Mouse (Mus musculus) ES-CJ7 (cell line): Measurements from ENCODE around the gene Nim1k.

ENCODE experiments used
- DNase-seq: peaks from one replicate; pipeline ENCODE4 v3.0.0; 2011; ENCODE audit warnings: low read depth, low spot score

Nim1k gene

DNA sequence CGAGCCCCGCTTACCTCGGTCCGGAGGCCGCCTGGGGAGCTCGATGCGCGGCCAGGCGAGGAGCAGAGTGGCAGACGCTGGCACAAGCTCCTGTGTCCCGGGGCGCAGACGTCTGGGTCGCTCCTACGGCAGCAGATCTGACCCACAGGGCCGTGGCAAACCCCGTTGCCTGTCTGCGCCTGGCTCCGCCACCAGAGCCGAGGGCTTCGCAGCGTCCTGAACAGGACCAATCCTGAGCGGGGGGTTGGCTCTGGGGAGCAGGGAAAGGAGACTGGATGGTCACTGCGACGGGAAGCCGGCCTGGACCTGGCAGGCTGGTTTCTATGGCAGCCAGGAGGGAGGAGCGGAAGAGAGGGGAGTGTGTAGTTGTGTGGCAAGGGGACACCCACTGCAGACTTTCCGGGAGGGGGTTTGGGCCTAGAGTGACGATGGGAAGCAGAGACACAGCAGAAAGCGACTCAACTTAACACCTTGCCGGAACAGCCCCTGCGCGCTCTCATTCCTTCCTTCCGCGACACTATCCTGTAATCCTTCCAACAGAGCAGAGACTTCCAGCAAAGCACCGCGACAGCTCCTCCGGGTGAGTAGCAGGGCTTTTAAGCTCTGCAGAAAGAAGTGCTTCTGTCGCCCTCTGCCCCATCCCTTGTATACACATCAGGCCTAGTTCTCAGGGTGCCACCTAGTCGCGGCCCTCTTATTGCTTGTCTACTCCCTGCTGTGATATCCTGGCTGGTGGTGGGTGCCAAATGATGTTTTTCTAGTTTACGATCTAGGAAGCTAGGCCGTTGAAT is at the start of gene Nim1k:
Gene Nim1k (minus strand): TSS at position 202 of the 791 bp plus-strand sequence.
- peak; percentile 55 for DNase-seq

DNA sequence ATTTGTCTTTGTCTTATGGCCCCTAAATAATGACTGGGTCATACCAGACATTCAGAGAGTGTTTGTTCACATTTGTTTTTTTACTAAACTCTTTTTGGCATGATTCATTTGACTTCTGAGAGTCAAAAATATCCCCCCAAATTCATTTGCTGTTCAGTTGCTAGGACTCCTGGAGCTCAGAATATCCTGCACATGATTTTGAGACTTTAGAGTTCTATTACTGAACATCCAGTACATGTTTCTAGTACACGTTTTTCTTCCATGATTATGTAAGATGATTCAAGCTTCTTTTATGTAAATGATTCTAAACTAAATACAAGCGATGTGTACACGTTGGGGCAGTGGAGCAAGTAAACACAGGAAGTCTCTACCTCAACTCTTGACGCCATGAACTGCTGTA is 42.0 kb upstream of the Nim1k start:
- no peak for DNase-seq

DNA sequence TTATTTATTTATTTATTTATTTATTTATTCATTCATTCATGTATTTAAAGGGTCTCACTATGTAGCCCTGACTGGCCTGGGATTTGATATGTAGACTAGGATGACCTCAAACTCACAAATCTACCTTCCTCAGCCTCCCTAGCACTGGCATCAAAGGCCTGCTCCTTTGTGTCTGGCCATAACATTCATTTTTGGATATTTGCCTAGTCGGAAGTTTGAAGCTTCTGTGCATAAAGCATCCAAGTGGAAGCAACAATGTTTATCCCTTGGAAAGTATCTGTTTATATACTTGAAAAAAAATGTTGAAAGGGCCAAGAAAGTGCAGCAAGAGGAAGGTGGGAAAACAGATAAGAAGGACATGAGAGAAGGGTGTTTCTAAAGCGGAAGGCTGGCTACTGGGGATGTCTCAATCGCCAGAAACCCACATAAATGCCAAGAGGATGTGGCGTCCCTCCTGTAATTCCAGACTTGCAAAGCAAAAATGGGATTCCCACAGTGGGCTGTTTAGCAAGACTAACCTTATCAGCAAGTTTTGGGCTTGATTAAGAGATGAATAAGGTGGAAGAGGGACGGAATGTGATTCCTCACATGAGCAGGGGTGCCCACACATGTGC is 37.2 kb upstream of the Nim1k start:
- DNase-seq: no peak

DNA sequence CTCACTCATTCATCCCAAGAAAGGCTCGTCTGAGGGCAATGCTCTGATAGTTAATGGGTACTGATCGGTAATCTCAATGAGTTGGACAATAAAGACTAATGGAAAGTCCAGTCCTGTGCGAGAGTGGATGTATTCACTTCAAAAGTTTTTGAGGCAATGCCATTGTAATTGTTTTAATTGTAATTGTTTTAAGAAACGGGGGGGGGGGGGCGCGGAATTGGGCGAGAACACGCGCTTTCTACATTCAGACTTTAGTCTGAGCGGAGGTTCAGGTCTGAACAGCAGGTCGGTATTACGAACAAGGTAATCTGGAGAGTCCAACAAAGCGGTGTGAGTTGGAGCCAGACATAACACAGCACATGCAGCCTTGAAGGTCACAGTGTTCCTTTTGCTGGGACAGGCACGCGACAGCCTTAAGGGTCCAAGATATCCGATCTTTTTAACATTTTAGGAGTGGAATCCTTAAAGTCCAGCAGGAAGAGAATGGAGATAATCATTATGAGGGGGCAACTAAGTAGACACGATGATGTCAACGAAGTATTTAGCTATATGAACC is 36.0 kb upstream of the Nim1k start:
- peak; percentile 32 for DNase-seq

DNA sequence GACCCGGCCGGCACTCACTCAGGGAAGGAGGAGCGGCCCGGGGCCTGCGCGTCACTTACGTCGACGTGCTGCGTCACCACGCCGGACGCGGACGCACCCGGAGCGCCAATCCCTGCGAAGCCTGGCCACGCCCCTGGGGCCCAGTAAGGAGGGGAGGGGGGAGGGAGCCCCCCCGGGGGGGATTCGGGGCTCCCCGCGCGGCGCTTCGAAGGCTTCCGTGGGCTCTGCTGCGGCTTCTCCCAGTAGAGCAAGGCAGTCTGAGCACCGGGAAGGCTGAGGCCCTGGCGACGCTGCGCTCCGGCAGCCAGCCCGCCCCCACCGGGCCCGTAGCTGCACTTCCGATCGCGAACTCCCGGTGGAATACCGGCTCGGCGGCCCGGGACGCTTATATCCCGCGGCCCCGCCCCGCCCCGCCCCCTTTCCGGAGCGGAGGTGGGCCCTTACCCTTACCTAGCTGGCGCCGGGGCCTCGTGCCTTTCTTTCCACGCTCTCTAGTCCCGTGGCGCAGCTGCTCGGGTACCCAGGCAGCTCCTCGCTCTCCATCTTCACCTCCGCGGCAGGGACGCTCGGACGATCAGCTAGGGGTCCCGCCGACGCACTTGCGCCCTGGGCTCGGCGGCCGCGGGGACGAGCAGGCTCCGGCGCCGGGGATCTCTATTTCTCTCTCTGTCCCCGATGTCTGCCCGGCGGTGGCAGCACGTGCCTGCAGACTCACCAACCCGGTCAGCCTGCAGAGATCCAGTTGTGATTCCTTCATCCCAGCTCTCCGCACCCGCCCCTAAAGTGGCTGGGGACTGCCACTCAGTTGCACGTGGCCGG is 35.3 kb upstream of the Nim1k start, which contains the start of gene Zfp131:
Gene Zfp131 (minus strand): TSS at position 129 of the 819 bp plus-strand sequence.
- DNase-seq: peak; percentile 95

DNA sequence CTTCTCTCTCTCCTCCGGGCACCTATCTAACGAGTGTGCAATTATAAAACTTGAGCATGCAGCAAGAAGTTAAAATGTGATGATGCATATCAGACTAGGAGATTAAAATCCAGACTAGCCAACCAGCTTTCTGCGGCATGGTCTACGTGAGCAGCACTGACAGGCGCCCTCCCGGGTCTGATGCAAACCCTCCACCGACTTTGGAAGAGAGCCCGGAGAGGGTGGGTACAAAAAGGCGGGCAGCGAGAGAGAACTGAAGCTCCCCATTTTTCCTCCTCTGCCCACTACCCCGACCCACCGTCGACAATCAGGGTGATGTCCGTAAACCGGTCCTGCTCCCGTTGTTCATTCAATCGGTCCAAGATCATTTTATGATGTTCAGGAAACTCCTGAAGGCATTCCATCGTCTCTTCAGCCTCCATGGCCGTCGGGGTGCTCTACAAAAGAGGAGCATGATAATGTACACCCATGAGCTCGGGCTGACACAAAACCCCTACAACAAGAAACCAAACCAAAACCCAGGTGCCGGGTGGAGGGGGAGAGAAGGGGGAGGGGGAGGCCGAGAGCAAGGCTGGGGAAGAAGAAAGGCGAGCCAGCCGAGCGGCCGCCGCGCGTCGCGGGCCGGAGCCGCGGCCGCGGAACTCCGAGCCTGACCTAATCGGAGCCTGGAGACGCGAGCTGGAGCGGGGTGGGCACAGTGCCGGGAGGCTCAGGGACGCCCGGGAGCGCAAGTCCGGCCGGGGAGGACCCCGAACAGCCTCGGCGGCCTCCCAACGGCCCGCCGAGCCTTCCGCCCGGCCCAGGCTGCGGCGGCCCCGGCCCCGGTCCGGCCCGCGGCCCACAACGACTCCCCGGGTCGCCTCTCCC is 34.4 kb upstream of the Nim1k start:
- DNase-seq: peak; percentile 16

DNA sequence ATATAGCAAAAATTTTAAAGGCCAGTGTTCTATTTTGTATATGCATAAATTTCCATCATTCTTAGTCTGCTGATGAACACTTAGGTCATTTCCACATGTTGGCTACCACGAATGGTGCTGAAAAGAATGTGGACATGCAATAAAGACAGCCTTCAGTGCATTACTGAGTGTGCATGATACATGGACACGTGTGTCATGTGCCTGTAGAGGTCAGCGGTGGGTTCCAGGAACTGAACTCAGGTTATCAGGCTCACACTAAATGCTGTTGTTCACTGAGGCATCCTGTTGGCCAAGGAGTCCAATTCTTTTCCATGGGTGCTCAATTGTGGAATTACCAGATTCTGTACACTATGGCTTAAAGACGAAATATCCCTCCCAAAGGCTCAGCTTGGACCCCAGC is 27.9 kb upstream of the Nim1k start:
- no peak for DNase-seq

DNA sequence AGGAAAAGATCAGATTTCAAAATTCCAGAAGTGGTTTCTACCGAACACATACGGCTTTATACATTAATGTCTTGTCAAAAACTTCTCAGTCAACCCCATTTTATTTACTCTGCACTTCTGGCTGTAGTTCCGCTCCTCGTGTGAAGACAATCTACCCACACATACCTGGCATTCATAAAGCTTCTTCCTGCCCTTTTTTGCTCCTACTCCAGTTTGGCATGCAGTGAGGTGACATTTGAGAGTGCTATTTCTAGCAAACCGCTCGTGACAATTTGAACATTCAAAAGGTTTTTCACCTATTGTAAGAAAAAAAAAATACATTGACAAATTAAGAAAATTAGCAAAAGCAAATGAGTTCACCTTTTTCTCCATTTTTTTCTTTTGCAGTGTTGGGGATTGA is 12.9 kb upstream of the Nim1k start:
- DNase-seq: no peak

DNA sequence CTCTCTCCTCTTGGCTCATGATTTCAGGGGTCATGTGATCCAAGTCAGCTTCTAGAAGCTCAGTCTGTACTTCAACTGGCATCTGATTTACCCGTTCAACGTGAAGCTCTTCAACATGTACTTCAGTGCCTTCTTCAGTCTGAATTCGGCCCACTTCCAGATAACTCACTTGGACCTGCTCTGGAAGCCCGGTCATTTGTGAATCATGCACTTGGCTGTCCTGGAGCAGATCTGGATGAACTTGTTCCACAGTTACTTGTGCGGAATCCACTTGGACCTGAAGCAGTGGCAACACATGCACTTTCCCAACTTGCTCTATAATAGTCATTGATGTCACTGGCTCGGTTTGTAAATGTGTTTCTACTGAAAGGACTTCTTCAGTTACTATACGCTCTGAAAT is 10.8 kb upstream of the Nim1k start:
- no peak for DNase-seq

DNA sequence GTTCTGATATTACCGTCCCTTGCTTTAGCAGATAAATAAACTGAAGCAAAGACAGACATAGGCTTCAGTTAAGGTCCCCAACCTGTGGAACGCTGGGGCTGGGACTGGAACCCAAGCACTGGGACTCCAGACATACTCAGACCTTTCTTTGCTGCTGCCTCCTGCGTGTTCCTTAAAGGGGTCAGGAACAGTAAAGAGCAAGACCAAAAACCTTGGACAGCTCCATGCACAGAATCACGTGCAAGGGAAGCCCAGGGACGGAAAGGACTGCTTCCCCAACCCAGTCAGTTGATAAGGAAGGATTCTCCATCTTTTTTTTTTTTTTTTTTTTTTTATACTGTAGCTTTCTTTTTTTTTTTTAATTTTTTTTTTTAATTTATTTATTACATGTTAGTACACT is 1.1 kb upstream of the Nim1k start:
- DNase-seq: peak; percentile 42

DNA sequence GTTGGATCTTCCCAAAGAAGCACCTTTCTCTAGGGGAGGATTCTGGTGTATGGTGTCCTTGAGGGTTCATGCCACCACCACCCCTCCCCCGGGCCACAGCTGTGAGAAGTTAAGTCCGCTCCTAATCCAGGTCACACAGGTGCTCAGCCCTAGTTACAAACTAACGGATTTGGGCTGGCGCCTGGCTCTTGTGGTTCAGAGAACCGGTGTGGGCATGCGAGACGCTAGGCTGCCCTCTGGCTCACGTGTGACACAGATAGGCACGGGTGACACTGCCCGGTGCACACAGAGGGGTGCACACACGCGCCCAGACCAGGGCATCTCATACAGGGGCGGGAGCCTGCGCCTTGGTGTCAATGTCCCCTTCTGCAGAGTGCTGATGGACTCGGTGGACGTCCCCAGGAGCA is 538 bp downstream of the Nim1k start:
- peak; percentile 71 for DNase-seq

DNA sequence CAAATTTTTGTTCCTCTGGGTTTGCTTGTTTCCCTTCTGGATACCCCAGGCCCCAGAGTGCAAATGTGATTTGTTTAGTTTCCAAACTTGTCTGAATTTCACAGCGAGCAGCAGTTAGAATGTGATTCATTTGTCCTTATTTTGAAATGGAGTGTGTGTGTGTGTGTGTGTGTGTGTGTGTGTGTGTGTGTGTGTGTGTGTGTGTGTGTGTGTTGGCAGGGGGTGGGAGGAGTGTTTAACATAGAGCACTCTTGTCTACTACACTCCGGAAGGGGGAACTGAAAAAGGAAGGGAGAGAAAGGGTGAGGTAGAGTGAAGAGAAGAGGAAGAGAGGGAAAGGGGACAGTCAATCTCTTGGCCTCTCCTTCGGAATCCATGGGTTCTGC is 1.1 kb downstream of the Nim1k start:
- DNase-seq: no peak

DNA sequence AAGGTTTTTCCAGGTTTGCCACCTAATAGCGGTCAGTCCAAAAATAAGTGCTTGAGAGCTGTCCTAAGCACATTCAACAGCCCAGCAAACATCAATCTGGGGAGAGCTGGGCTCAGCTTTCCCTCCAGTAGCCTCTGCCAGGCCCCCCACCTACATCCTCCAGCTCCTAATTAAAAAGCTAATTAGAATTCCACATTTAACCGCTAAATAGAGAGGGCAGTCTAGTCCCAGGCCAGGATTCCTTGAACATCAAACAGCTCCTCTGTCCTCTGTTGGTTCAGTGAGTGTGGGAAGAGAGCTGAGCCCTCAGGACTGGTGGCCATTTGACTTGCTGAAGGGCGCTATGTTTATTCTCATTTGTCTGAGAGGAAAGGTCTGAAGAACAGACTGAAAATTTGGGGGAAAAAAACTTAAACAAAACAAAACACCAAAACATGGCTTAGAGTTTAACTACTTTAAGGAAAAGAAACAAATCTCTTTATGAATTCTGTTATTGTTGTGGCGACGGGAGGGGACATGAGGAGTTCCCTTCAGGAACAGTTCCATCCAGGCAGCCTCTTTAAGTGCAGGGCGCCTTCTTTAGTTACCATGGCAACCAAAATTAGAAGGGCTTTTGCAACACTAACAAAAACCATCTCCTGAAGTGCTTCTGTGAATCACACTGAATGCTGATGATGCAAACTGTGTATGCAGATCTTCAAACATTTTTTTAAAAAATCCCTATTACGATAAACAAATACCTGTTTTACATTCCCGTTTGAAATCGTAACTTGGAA is 1.6 kb downstream of the Nim1k start:
- peak; percentile 18 for DNase-seq

DNA sequence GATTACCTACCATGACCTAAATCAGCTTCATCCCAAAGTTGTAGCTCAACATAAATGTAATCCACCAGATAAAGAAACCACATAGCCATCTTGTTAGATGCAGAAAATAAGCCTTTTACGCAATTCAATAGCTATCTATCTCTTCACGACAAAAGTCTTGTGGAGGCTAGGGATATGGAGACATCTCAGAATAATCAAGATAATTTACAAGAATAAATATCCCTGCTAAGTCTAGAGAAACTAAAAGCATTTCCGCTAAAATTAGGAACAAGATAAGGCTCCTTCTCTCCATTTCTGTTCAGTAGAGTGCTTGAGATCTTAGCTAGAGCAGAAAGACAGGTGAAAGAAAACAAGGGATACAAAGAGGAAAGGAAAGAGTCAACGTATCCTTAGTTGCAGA is 8.8 kb downstream of the Nim1k start:
- DNase-seq: no peak

DNA sequence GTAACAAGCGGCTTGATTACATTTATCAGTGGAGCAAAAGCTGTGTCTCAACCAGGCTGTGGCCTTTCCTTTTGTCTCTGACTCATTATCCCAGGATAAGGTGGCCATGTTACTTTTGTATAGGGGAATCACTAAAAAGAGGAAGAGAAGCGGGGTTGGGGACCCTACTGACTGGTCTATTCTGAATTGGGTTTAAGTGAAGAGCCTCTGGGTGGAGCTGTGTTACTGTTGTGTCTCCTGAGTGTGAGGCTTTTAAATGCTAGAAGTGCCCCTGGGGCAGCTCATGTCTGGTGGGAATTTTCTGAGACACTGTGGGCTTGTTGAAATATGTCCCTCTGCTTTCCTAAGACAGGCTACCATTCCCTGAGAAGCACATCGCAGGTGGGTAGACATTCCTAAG is 12.2 kb downstream of the Nim1k start:
- DNase-seq: no peak

DNA sequence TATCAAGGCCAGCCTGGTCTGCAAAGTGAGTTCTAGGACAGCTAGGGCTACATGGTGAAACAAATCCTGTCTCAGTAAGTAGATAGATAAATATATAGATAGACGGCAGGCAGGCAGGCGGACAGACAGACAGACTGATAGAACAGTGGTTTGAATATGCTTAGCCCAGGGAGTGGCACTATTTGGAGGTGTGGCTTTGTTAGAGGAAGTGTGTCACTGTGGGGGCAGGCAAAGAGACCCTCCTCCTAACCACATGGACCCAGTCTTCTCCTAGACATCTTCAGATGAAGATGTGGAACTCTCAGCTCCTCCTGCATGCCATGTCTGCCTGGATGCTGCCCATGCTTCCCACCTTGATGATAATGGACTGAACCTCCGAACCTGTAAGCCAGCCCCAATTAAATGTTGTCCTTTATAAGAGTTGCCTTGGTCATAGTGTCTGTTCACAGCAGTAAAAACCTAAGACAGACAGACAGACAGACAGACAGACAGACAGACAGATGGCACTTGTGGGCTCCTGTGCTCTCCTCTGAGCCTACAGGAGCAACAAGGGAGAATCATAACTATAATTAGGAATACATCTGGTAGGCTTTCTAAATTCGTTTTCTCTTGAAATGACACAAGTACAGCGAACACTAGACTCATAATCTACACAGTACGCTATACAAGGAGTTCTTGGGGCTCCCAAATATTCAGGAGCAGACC is 12.8 kb downstream of the Nim1k start:
- no peak for DNase-seq

DNA sequence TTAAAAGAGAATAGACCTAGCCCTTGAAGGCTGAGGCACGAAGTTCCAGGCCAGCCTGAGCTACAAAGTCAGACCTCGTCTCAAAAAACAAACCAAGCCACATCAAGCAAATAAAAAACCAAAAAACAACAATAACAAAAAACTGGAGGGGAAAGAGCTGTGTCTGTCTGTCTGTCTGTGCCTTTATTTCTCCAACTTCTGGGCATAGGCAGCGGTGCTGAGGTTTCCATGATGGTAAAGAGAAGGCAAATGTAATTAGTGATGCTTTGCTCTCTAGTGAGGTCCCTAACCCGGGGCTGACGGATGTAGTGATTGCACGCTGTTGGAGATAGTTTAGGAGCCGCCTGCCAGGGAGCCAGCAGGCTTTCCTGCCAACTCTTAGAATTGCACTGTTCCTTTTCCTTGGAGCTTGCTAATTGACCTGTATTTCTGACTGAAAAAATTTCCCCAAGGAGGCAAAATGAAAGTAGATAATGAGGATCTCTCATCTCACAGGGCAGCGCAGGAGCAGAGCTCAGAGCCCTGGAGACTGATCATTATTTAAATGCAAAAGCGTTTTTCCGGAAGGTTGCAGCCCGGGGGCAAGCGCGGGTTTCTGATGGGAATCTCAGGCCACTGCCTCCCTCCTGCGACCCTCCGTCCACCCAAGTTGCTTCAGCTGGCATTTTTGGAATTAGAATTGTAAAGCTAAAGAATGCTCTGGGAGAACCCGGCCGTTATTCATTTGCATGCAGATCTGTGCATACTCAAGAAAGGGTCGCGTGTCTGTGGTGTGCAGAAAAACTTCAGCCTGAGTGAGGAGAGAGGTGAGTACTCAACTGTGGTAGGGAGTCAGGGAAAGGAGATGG is 14.1 kb downstream of the Nim1k start:
- DNase-seq: peak; percentile 28

DNA sequence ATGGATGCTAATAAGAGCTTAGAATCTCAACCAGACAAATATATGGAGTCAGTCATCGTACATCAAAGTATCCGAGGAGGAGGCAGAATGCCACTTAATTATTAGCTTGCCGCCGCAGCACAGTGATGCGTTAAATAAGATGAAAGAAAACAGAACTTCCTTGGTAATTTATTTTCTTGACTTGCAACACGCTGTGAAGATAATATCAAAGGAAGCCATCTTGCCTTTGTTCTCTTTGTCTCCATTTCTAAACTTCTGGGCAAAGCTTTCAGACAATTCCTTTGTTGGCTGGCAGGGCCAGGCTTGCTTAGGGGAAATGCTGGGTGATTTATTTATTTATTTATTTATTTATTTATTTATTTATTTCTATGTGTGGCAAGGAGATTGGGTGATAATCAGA is 24.2 kb downstream of the Nim1k start:
- no peak for DNase-seq

DNA sequence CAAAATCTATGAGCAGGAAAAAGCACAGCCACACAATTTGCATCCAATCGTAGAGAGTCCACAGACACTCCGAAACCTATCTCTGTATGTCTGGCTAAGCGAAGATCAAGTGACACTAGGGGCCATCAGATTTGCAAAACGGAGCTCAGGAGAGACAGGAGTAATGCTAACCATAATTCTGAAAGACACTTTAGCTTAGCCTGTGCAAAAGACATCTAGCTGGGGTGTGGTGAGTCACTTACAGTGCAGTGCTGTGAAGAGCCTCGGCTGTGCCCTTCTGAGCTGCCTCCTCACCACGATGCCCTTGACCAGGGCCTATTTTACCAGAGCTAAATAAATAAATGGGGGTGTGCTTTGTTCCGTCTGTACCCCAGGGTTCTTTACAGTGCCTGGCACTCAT is 26.3 kb downstream of the Nim1k start:
- no peak for DNase-seq
